In the genomic region with DNA sequence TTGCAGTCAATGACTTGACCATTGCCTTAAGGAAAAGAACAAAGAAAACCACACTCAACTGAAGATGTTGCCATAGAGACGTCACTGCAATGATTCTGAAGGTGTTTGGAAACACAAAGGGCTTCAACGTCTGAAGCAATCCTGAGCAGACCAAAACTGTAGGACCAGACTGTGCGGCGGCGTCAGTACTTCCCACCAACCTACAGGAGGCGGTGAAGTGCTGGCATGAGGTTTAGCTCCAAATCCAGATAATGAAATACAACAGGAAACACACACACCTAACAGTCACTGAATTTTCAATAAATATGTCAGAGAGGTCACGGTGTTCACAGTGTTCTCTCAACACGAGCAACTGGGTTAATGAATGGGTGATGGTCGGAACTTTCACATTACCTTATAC, we compare ENCODE assay signal across 8 mouse cellular contexts. TPM values are rescaled to one million over a fixed set of nuclear protein-coding genes. Genes with fewer than 3 reads are reported as not detected.
DNase-seq lines count a peak whose midpoint lies in the region; ATAC-seq lines count a peak whose summit lies in the region.

No protein-coding gene starts in this region.

- H3K9me3 ChIP-seq in liver, embryonic 11.5 days (ENCODE audit: control insufficient read depth, low read length) = no peaks in the 10 kb centered on the region
- H3K9me3 ChIP-seq in kidney, embryonic 16.5 days (ENCODE audit: low read length) = 0 out of 2 replicates have a peak, but pooled peaks cover 2% of the 10 kb centered on the region

- H3K36me3 ChIP-seq in liver, embryonic 11.5 days (ENCODE audit: control insufficient read depth, insufficient read depth, low read length) = no peaks in the 10 kb centered on the region
- H3K36me3 ChIP-seq in kidney, embryonic 16.5 days (ENCODE audit: insufficient read depth, low read length) = no peaks in the 10 kb centered on the region

- peak overlapping the region; percentile 89 for H3K27ac ChIP-seq in liver, embryonic 11.5 days (ENCODE audit: low read depth, low read length)
- H3K27ac ChIP-seq in kidney, embryonic 16.5 days (ENCODE audit: low read length) = no peak overlapping the region

- WGBS in liver, embryonic 11.5 days = 50% methylated on average over 9 of the region's 9 CpGs
- WGBS in kidney, embryonic 16.5 days = 72% methylated on average over 9 of the region's 9 CpGs

- peak; percentile 16 to 26 for DNase-seq in cerebellum, postnatal 36 days
- DNase-seq in cerebellum, adult 8-10 months = no peak
- DNase-seq in right cerebral cortex, adult 2 months (ENCODE audit: low spot score in 2 of 2) = peak; percentile 32
- no peak for DNase-seq in right cerebral cortex, postnatal 4 days
- DNase-seq in liver, embryonic 11.5 days (ENCODE audit: low spot score) = no peak
- DNase-seq in retina, postnatal 1 day = peak; percentile 10
- no peak for DNase-seq in adrenal gland, adult 18-20 months (ENCODE audit: low spot score in 2 of 2)

- H3K9ac ChIP-seq in liver, embryonic 11.5 days (ENCODE audit: low read depth, low read length) = peak overlapping the region; percentile 38; the same call in 1 of the 2 replicates
- H3K9ac ChIP-seq in kidney, embryonic 16.5 days (replicated peaks; ENCODE audit: low read length) = no peak overlapping the region

- H3K4me3 ChIP-seq in liver, embryonic 11.5 days (ENCODE audit: low read depth, low read length) = no peak overlapping the region
- H3K4me3 ChIP-seq in kidney, embryonic 16.5 days (ENCODE audit: low read length) = no peak overlapping the region

- H3K4me2 ChIP-seq in liver, embryonic 11.5 days = peak overlapping the region; percentile 66
- H3K4me2 ChIP-seq in kidney, embryonic 16.5 days (replicated peaks; ENCODE audit: low read depth, low read length) = no peak overlapping the region

- peaks cover 19% of the 10 kb centered on the region for H3K4me1 ChIP-seq in liver, embryonic 11.5 days (replicated peaks; ENCODE audit: control insufficient read depth, insufficient read depth, low read length)
- H3K4me1 ChIP-seq in kidney, embryonic 16.5 days (ENCODE audit: insufficient read depth, low read length) = 0 out of 2 replicates have a peak, but pooled peaks cover 3% of the 10 kb centered on the region

- H3K27me3 ChIP-seq in liver, embryonic 11.5 days (replicated peaks; ENCODE audit: control insufficient read depth, insufficient read depth, low read length) = no peaks in the 10 kb centered on the region
- no peaks in the 10 kb centered on the region for H3K27me3 ChIP-seq in kidney, embryonic 16.5 days (ENCODE audit: insufficient read depth, low read length)

- peak; percentile 72 for ATAC-seq in liver, embryonic 11.5 days (replicated peaks; ENCODE audit: low FRiP score)
- ATAC-seq in kidney, embryonic 16.5 days (ENCODE audit: low FRiP score, low TSS enrichment) = no peak

RNA-seq across cellular contexts. Expression of a gene that starts 49.1 kb away (rescaled TPM):
- 111 and 113 TPM in 2 replicates for polyA plus RNA-seq in liver, embryonic 11.5 days (2014; fragmentation: Nextera tagmentation; extraction: Ambion mirVana)
- 128 and 144 TPM in 2 replicates for polyA plus RNA-seq in kidney, embryonic 16.5 days (2015; fragmentation: Nextera tagmentation; extraction: Ambion mirVana)
- total RNA-seq in adrenal gland, adult 18-20 months (2021) = 10 to 100 TPM; 61.0 to 72.3 TPM

RNA-seq across cellular contexts. Expression of a gene that starts 49.2 kb away (rescaled TPM):
- 71.8 and 80.9 TPM in 2 replicates for polyA plus RNA-seq in liver, embryonic 11.5 days (2014; fragmentation: Nextera tagmentation; extraction: Ambion mirVana)
- polyA plus RNA-seq in kidney, embryonic 16.5 days (2015; fragmentation: Nextera tagmentation; extraction: Ambion mirVana) = 59.9 and 60.1 TPM in 2 replicates
- total RNA-seq in adrenal gland, adult 18-20 months (2021) = 100 to 1,000 TPM; 121 to 134 TPM

Comparison
In these comparisons a context has a peak if more than half of its experiments do, and no peak if none do; other contexts are left out.
1. DNase-seq: peak in cerebellum, postnatal 36 days (2 of 2), right cerebral cortex, adult 2 months (2 of 2) and retina, postnatal 1 day (single experiment); none in cerebellum, adult 8-10 months (single experiment), right cerebral cortex, postnatal 4 days (single experiment), liver, embryonic 11.5 days (single experiment) and adrenal gland, adult 18-20 months (0 of 2).